Mouse (Mus musculus) lung, postnatal 0 days (tissue): ENCODE data around the gene Shb. TPM values are rescaled to one million over a fixed set of nuclear protein-coding genes. Genes with fewer than 3 reads are reported as not detected.

Experiments
- ATAC-seq: fragments of 200-750 bp; cut with Nextera tagmentation; 2 replicates; pipeline ENCODE4 v1.8.0; 2017; ENCODE audit warnings: moderate library complexity
- DNase-seq: peaks from one replicate; pipeline ENCODE4 v3.0.0-alpha.2; 2016; ENCODE audit warnings: low spot score
- H3K27ac ChIP-seq: fragments of 300-500 bp; sonication (generic); 2 replicates; pipeline ENCODE4 v1.5.1; 2014; ENCODE audit warnings: antibody characterized with exemption, mild to moderate bottlenecking, low read length, mixed read lengths
- H3K27me3 ChIP-seq: fragments of 300-500 bp; sonication (generic); replicated peaks from 2 replicates; pipeline ENCODE4 v1.6.1; 2014; ENCODE audit warnings: low read length, mixed read lengths; ENCODE audit not compliant: insufficient read depth
- H3K36me3 ChIP-seq: fragments of 300-500 bp; sonication (generic); 2 replicates; pipeline ENCODE4 v1.6.1; 2014; ENCODE audit warnings: low read length, mixed read lengths; ENCODE audit not compliant: insufficient read depth
- H3K4me1 ChIP-seq: fragments of 300-500 bp; sonication (generic); 2 replicates; pipeline ENCODE4 v1.6.1; 2014; ENCODE audit warnings: antibody characterized with exemption, low read depth, low read length, mixed read lengths; ENCODE audit not compliant: insufficient read depth
- H3K4me2 ChIP-seq: fragments of 300-500 bp; sonication (generic); replicated peaks from 2 replicates; pipeline ENCODE4 v1.6.1; 2014; ENCODE audit warnings: low read depth, mild to moderate bottlenecking, low read length, moderate library complexity, mixed read lengths
- H3K4me3 ChIP-seq: fragments of 300-500 bp; sonication (generic); 2 replicates; pipeline ENCODE4 v1.5.1; 2014; ENCODE audit warnings: low read depth, low read length
- H3K9ac ChIP-seq: fragments of 300-500 bp; sonication (generic); replicated peaks from 2 replicates; pipeline ENCODE4 v1.6.1; 2014; ENCODE audit warnings: low read depth, mild to moderate bottlenecking
- H3K9me3 ChIP-seq: fragments of 300-500 bp; sonication (generic); 2 replicates; pipeline ENCODE4 v1.6.1; 2016; ENCODE audit warnings: low read length, mixed read lengths
- CTCF ChIP-seq: IDR thresholded peaks from 2 replicates; pipeline ENCODE4 v1.5.1; 2016; ENCODE audit warnings: antibody characterized with exemption, mild to moderate bottlenecking
- EP300 ChIP-seq: IDR thresholded peaks from 2 replicates; pipeline ENCODE4 v1.6.1; 2016; ENCODE audit warnings: antibody characterized with exemption, mild to moderate bottlenecking, control low read depth
- WGBS: fragments of 180-500 bp; shearing (Covaris S2); extraction: QIAGEN DNeasy Blood & Tissue Kit; methylation state at CpG from one replicate; pipeline ENCODE4 v1.1.7; 2014; 5-methylcytosine and 5-hydroxymethylcytosine counted together
- polyA plus RNA-seq: library from polyadenylated mRNA; unstranded; fragments of >200 nt; fragmentation: Nextera tagmentation; extraction: Ambion mirVana; gene quantifications from 2 replicates; pipeline ENCODE4 v1.2.1, GENCODE M21; 2015

Shb gene
- polyA plus RNA-seq, 1 experiment from 2014 or later = 7.1 TPM

DNA sequence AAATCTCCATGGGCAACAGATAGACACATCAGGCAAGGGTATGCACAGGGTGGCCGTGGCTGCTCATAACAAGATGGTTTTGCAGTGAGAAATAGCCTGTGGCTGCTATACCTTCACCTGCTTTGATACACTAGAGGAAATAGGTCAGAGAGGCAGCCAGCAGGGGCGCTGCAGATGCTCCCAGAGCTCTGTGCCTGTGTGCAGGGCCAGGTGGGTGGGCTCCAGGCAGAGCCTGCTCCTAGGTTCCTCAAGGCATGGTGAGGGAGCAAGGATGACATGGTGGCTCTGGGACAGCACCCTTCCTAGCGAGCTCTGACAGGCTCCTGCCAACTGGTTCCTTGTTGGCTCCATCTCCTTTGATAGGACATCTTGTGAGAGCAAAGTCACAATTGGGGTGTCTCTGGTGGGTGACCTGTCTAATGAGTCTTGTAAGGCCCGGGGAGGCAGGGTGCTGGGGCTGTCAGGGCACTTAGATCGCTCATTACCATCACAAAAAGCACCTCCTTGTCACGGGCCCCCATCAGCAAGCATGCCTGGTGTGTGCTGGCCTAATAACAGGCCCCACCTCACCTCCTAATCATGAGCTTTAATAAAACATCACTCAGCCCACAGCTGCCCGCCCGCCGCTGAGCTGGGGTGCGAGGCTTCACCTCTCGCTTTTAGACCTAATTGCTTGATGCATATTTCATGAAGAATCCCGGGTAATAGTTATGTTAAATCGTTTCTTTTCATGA, 105.4 kb downstream of the Shb start:
- Histone ChIP-seq H3K9me3 (no peaks in the 10 kb centered on the region), H3K4me1 (peaks cover 3% of the 10 kb centered on the region; the same call in 1 of the 2 replicates), H3K4me3 (no peak overlapping the region), H3K9ac (no peak overlapping the region), H3K4me2 (no peak overlapping the region), H3K27ac (no peak overlapping the region), H3K36me3 (no peaks in the 10 kb centered on the region), H3K27me3 (no peaks in the 10 kb centered on the region)
- 73% methylated on average over 13 of the region's 13 CpGs for WGBS
- no peak for DNase-seq
- TF ChIP-seq EP300 = no peak
- TF ChIP-seq CTCF = peak; percentile 65
- ATAC-seq = no peak

DNA sequence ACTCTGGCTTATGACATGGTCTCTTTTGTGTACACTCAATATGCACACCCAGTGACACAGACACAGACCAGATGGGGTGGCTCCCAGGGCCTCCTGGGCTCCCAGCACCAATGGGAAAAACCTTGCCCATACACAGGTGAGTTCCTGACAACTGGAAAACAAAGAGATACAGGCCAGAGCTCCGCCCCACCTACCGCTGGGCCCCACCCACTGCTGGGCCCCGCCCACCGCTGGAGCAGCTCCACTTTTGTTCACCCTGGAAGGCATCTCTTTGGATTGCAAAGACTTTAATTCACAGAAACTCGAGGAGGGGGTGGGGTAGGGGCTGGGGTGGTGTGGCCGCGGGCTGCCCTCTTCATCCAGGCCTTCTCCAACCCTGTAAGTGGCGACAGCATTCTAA, 108.9 kb downstream of the Shb start:
- TF ChIP-seq EP300 = no peak
- no peak for TF ChIP-seq CTCF
- no peak overlapping the region for H3K27ac ChIP-seq

DNA sequence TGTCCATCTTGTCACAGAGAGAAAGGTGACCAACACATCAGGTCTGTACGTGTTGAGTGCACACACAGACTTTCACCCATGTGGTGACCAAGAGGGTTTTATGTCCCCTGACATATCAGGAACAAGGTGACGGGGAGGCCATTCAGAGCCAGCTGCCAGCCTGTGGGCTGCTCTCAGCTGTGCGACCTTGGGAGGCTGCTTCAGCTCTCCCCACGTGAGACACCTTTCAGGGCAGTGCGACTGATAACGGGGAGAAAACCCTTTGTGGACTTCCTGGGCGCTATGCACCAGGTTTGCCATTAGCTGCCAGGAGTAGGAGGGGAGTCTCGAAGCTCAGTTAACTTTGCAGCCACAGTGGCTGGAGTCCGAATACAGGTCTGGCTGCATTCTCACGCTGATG, 109.6 kb downstream of the Shb start:
- Histone ChIP-seq H3K4me3 (no peak overlapping the region), H3K9me3 (no peaks in the 10 kb centered on the region), H3K36me3 (no peaks in the 10 kb centered on the region), H3K4me2 (no peak overlapping the region), H3K4me1 (peaks cover 3% of the 10 kb centered on the region; the same call in 1 of the 2 replicates), H3K9ac (no peak overlapping the region), H3K27ac (no peak overlapping the region), H3K27me3 (no peaks in the 10 kb centered on the region)
- ATAC-seq (no peak), DNase-seq (no peak)
- TF ChIP-seq EP300 (no peak), CTCF (no peak)
- WGBS = 79% methylated on average over 10 of the region's 10 CpGs

More for the DNA sequence above, 108.9 kb downstream of the Shb start:
- H3K4me2 ChIP-seq = no peak overlapping the region
- no peak overlapping the region for H3K4me3 ChIP-seq
- H3K36me3 ChIP-seq = no peaks in the 10 kb centered on the region
- no peak overlapping the region for H3K9ac ChIP-seq
- peak; percentile 18 for ATAC-seq
- 36% methylated on average over 8 of the region's 8 CpGs for WGBS
- no peaks in the 10 kb centered on the region for H3K27me3 ChIP-seq
- peaks cover 3% of the 10 kb centered on the region; the same call in 1 of the 2 replicates for H3K4me1 ChIP-seq
- DNase-seq = no peak
- H3K9me3 ChIP-seq = no peaks in the 10 kb centered on the region

DNA sequence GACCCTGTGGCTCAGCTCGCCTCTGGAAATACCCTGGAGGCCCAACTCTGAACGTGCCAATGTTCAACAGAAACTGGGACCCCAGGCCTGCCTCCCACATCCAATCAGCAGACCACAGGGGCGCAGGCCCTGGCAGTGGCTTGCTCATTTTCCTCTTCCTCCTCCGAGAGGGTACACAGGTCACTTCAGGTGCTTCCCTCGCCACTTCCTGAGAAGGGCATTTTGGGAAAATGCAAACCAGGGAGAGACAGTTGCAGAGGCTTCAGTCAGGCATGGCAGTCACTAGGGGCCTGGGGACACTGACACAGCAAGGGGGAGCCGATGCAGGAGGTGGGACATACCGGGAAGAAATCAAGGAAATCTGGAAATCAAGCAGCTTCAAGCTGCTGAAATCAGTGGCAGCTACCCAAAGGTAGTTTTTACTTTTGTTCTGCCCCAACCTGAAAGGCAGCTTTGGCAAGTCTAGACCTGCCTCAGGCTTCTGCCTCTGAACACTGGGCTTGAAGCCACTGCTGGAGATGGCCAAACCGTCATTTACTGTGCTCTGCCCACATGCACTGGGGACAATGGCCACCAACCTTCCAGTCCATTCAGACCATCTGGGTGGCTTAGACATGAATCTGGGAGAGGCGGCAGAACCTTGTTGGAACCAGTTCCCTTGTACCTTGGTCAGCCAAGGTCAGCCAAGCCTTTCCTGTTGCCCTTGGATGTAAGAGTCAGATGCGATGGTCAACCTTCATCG, 110.6 kb downstream of the Shb start:
- Histone ChIP-seq H3K27me3 (no peaks in the 10 kb centered on the region), H3K4me2 (no peak overlapping the region), H3K9ac (no peak overlapping the region), H3K36me3 (no peaks in the 10 kb centered on the region), H3K9me3 (no peaks in the 10 kb centered on the region), H3K4me1 (peaks cover 3% of the 10 kb centered on the region; the same call in 1 of the 2 replicates), H3K27ac (peak overlapping the region; percentile 20; the same call in 1 of the 2 replicates), H3K4me3 (no peak overlapping the region)
- 81% methylated on average over 11 of the region's 11 CpGs for WGBS
- TF ChIP-seq EP300 (no peak), CTCF (no peak)
- DNase-seq (no peak), ATAC-seq (no peak)

DNA sequence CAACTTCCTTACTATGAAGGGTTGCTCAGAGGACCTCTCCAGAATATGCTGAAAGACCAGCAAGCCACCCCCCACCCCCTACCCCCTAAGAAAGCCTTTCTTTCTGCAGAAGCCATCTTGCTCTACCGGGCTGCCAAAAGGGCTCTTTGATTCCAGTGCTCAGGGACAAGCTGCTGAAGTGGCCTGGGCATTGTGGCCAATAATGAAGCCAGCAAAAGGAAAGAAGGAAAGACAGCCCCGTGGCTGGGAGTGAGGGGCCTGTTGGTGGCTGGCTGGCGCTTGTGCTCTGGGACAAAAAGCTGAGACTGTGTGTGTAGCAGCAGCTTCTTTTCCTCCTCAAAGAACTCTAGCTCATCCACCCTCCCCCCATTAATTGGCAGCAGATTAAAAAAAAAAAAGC, 111.5 kb downstream of the Shb start:
- TF ChIP-seq CTCF = no peak
- no peak for TF ChIP-seq EP300
- Histone ChIP-seq H3K27ac (no peak overlapping the region), H3K27me3 (no peaks in the 10 kb centered on the region), H3K9me3 (no peaks in the 10 kb centered on the region), H3K36me3 (no peaks in the 10 kb centered on the region), H3K4me1 (peaks cover 3% of the 10 kb centered on the region; the same call in 1 of the 2 replicates), H3K4me2 (no peak overlapping the region), H3K9ac (no peak overlapping the region), H3K4me3 (no peak overlapping the region)
- no peak for DNase-seq
- 38% methylated on average over 3 of the region's 3 CpGs for WGBS
- no peak for ATAC-seq

DNA sequence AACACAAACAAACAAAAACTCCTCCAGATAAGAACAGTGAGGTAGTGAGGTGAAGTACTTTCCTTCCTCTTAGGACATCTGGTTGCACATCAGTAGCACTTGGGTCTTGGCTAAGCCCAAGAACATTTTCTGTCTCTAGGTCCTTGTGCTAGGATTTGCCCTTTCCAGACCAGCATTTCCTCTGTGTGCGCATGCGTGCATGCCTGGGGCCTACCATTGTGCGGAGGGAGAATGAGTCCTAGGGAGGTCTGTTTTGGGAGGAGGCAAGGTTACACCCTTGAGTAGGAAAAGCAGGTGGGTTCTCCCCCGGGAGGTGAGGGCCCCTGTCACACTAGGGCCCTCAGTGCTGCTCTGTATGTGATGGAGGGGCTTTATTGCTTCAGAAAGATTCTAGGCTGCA, 113.2 kb downstream of the Shb start:
- H3K4me2 ChIP-seq = no peak overlapping the region
- WGBS = 86% methylated on average over 4 of the region's 4 CpGs
- no peak overlapping the region for H3K4me3 ChIP-seq
- peaks cover 3% of the 10 kb centered on the region; the same call in 1 of the 2 replicates for H3K4me1 ChIP-seq
- H3K9ac ChIP-seq = no peak overlapping the region
- H3K27me3 ChIP-seq = no peaks in the 10 kb centered on the region
- no peak for ATAC-seq
- H3K36me3 ChIP-seq = no peaks in the 10 kb centered on the region
- TF ChIP-seq CTCF = no peak
- TF ChIP-seq EP300 = no peak
- no peaks in the 10 kb centered on the region for H3K9me3 ChIP-seq
- no peak for DNase-seq
- H3K27ac ChIP-seq = no peak overlapping the region
